Mouse (Mus musculus) Muller cell, postnatal 12 days (primary cell): Measurements from ENCODE around the gene Cops9.

ENCODE experiments used
- DNase-seq: peaks from one replicate; pipeline ENCODE4 v3.0.0-alpha.2; 2015; ENCODE audit errors: inconsistent ontology term

The Cops9 gene

GRCm38 (mm10) chr1:92605482-92605881, 36.3 kb downstream of the Cops9 start, which contains the start of gene Olfr1410:
Olfr1410 (plus strand) TSS chr1:92605782.
- DNase-seq, result no peak

- DNase-seq, result no peak
These were observed 45.8 kb downstream of the Cops9 start for GRCm38 (mm10) chr1:92596019-92596418.

- no peak for DNase-seq
These were observed 47.7 kb downstream of the Cops9 start, which contains the start of gene Olfr1411 for GRCm38 (mm10) chr1:92594111-92594510. Olfr1411 (plus strand) TSS chr1:92594411.
